ENCODE assay signal across 27 mouse cellular contexts in genomic region chr3:36291971-36292370, GRCm38 (mm10).
"Had no signal": no experiment of that assay in that cellular context is flagged by ENCODE, and none has a peak within 500 bp of the region (broad histone marks: within the 10 kb centered on the region; RNA-seq: fewer than 3 reads in every experiment).

No protein-coding gene starts in this region.

- H3K9me3 ChIP-seq: heart, embryonic 10.5 days; hindbrain, embryonic 10.5 days; hindbrain, embryonic 12.5 days; intestine, embryonic 15.5 days; limb, embryonic 10.5 days; limb, embryonic 12.5 days; liver, embryonic 13.5 days; liver, embryonic 15.5 days had no signal

- H3K36me3 ChIP-seq: heart, embryonic 10.5 days; heart, embryonic 12.5 days; hindbrain, embryonic 10.5 days; hindbrain, embryonic 12.5 days; intestine, embryonic 15.5 days; limb, embryonic 10.5 days; limb, embryonic 12.5 days; liver, embryonic 13.5 days; liver, embryonic 15.5 days had no signal

- H3K4me3 ChIP-seq: gastrocnemius, adult 2 months; heart, embryonic 10.5 days; heart, embryonic 12.5 days; hindbrain, embryonic 10.5 days; hindbrain, embryonic 12.5 days; intestine, embryonic 15.5 days; layer of hippocampus, adult 2 months; left cerebral cortex, adult 2 months; limb, embryonic 10.5 days; limb, embryonic 12.5 days; liver, embryonic 13.5 days; liver, embryonic 15.5 days had no signal

- DNase-seq: gastrocnemius, adult 2 months; gastrocnemius, postnatal 10 days; gastrocnemius, postnatal 25 days; heart, adult 18-20 months; heart, postnatal 10 days; heart, postnatal 4 days; kidney, adult 18-20 months; kidney, adult 8-10 months; kidney, postnatal 10 days; kidney, postnatal 25 days; kidney, postnatal 4 days; liver; liver, embryonic 13.5 days had no signal

- H3K4me1 ChIP-seq: heart, embryonic 10.5 days; hindbrain, embryonic 10.5 days; hindbrain, embryonic 12.5 days; intestine, embryonic 15.5 days; limb, embryonic 10.5 days; limb, embryonic 12.5 days; liver, embryonic 13.5 days; liver, embryonic 15.5 days had no signal

- ATAC-seq: inflammation-experienced regulatory T-cells, adult 6 months; intestine, embryonic 15.5 days; intestine, postnatal 0 days had no signal

- H3K4me2 ChIP-seq: heart, embryonic 12.5 days; hindbrain, embryonic 12.5 days; hindbrain, embryonic 14.5 days; intestine, embryonic 15.5 days; limb, embryonic 12.5 days; liver, embryonic 11.5 days; liver, embryonic 13.5 days; liver, embryonic 15.5 days had no signal

- H3K27ac ChIP-seq: gastrocnemius, adult 2 months; heart, embryonic 10.5 days; hindbrain, embryonic 10.5 days; hindbrain, embryonic 12.5 days; hindbrain, embryonic 14.5 days; intestine, embryonic 15.5 days; layer of hippocampus, adult 2 months; left cerebral cortex, adult 2 months; limb, embryonic 10.5 days; limb, embryonic 12.5 days; liver, embryonic 13.5 days; liver, embryonic 15.5 days had no signal

- H3K9ac ChIP-seq: heart, embryonic 12.5 days; hindbrain, embryonic 12.5 days; hindbrain, embryonic 14.5 days; intestine, embryonic 15.5 days; limb, embryonic 12.5 days; liver, embryonic 13.5 days; liver, embryonic 15.5 days had no signal

- H3K27me3 ChIP-seq: heart, embryonic 12.5 days; hindbrain, embryonic 12.5 days; intestine, embryonic 15.5 days; limb, embryonic 12.5 days; liver, embryonic 13.5 days; liver, embryonic 15.5 days had no signal
